Mouse (Mus musculus) urinary bladder, postnatal 4 days (tissue): ENCODE measurements at regions not wholly inside any gene's neighbourhood (a gene's known extent, or its start where the extent isn't known, plus 50 kb on each side); places are given as distances from the start of the nearest gene placed in this dataset.

ENCODE experiments used
- DNase-seq, 2 experiments: peaks; one replicate each; pipeline ENCODE4 v3.0.0; 2021 to 2022; ENCODE audit warnings: low spot score in 2 of 2

GRCm38 (mm10) chr2:148290326-148290725, 104.8 kb upstream of the Sstr4 start:
- DNase-seq = no peak

DNA sequence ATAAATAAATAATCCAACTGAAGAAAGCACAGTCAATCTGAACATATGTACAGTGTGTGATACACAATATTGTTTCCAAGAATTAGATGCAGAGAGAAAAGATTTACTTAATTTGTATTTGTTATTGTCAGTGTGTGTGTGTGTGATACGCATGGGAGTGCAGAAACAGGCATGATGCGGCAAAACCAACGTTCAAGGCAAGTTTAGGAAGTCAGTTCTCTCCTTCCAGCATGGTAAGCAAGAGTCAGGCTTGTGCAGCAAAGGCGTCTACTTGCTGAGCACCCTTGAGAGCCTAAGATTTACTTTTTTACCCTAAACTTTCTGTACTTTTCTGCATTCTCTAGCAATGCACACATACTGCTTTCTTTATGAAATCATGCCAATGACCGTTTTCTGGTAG, 102.7 kb upstream of the Sstr4 start:
- no peak for DNase-seq

GRCm38 (mm10) chr2:148292895-148293294, 102.2 kb upstream of the Sstr4 start:
- DNase-seq = no peak

- no peak for DNase-seq
Observed at GRCm38 (mm10) chr2:148300879-148301278, 94.3 kb upstream of the Sstr4 start.

DNA sequence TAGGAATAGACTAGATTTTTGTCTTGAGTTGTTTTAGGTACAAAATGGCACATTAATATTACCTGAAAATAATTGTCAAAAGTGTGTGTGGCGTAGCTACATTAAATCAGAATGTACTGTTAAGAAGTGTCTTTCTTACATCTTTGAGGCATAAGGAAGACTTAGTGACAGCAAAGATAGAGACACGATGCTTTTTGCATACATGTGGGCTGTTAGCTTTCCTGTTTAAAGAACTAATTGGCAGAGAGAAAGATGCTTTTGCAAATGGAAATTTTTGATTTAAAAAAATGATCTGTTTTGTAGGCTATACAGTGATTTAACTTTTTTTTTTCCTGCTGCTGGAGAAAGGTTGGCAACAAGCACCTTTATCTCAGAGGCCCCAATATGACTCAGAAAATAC, 82.9 kb upstream of the Sstr4 start:
- no peak for DNase-seq

GRCm38 (mm10) chr2:148320896-148321295, 74.2 kb upstream of the Sstr4 start:
- DNase-seq = no peak

DNA sequence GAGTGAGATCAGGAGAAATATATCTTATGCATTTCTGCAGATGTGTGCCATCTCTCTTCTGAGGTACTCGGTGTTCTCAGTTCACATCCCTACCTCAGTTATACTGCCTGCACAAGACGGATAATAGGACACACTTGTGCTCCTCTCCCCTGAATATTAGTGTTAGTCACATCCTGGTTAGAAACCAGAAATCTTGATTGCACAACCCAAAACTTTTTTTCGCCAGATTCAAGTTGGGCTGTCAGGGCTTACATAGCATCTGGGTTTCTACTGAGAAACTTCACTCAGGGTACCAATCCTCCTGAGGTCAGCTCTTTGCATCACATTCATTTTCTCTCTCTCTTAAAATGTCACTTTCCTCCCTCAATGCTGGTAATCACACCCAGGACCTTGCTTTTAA, 69.8 kb upstream of the Sstr4 start:
- DNase-seq = no peak

DNA sequence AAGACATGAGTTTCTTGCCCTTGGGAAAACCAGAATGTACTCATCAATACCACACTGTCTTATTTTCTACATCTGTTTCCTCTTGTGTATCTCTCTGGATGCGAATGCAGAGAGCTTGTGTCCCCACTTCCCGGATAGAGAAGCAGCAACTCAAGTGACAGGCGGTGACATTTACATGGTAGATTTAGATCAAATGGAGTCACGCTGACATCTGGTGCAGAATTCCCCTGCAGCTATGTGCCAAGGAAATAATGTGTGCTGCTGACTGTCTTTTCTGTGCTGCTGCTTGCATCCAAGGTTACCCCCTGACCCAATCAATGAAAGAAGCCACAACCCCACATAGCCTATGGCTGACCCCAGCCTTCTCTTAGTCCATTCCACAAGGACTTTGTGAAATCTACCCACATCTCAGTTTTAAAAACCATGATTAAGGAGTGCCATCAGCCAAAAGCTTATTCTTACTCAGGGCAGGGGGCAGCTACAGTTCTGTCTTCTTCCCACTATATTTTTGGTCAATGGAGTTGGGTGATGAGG, 69.2 kb upstream of the Sstr4 start:
- DNase-seq = no peak

GRCm38 (mm10) chr2:148326414-148326813, 68.7 kb upstream of the Sstr4 start:
- no peak for DNase-seq

GRCm38 (mm10) chr2:148327552-148327951, 67.6 kb upstream of the Sstr4 start:
- DNase-seq = no peak

GRCm38 (mm10) chr2:148330368-148330767, 64.8 kb upstream of the Sstr4 start:
- DNase-seq = no peak

GRCm38 (mm10) chr2:148334555-148334954, 60.6 kb upstream of the Sstr4 start:
- DNase-seq = no peak

- DNase-seq = no peak
Observed at GRCm38 (mm10) chr2:148336626-148337025, 58.5 kb upstream of the Sstr4 start.

GRCm38 (mm10) chr2:148338308-148338768, 56.8 kb upstream of the Sstr4 start:
- peak in 1 of 2 experiments; percentile 41 for DNase-seq

GRCm38 (mm10) chr2:148338894-148339293, 56.2 kb upstream of the Sstr4 start:
- no peak for DNase-seq

DNA sequence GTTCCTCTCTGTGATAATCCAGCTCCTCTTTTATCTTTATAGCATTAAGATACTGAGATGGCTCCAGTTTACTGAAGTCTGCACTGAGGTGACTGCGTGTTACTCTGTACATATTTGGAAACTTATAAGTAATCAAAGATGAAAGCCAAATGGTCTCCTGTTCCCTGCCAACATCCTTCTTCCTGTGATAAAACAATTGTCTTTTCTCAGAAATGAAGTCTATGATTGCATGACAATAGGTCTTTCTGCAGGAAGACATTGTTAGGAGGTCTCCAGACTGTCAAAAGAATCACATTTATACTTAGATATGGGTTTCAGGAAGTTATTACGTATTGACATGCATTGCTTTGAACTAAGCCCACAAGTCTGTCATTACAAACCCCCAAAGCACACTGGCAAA, 51.0 kb upstream of the Sstr4 start:
- no peak for DNase-seq
